ENCODE assay signal across 12 mouse cellular contexts in genomic region chr11:107190376-107190775, GRCm38 (mm10). TPM values are rescaled to one million over a fixed set of nuclear protein-coding genes. Genes with fewer than 3 reads are reported as not detected.
DNase-seq lines count a peak whose midpoint lies in the region; ATAC-seq lines count a peak whose summit lies in the region.
"Had no signal": no experiment of that assay in that cellular context is flagged by ENCODE, and none has a peak within 500 bp of the region (broad histone marks: within the 10 kb centered on the region; RNA-seq: fewer than 3 reads in every experiment).

No protein-coding gene starts in this region.

- peaks cover 6% of the 10 kb centered on the region; the same call in 1 of the 2 replicates for H3K4me1 ChIP-seq in heart, embryonic 11.5 days (ENCODE audit: control insufficient read depth, insufficient read depth, low read length)
- peaks cover 11% of the 10 kb centered on the region for H3K4me1 ChIP-seq in hindbrain, embryonic 13.5 days (replicated peaks)

- no peak overlapping the region for H3K9ac ChIP-seq in heart, embryonic 11.5 days (ENCODE audit: low read depth, low read length)
- no peak overlapping the region for H3K9ac ChIP-seq in hindbrain, embryonic 13.5 days
- H3K9ac ChIP-seq: embryonic facial prominence, embryonic 12.5 days; heart, embryonic 13.5 days; liver, embryonic 15.5 days had no signal

- no peak for ATAC-seq in heart, embryonic 11.5 days (replicated peaks; ENCODE audit: insufficient number of reproducible peaks, low FRiP score, low TSS enrichment)
- no peak for ATAC-seq in hindbrain, embryonic 13.5 days (ENCODE audit: low FRiP score)
- ATAC-seq in frontal cortex, adult (ENCODE audit: low TSS enrichment) = no peak

- H3K27ac ChIP-seq in heart, embryonic 11.5 days (ENCODE audit: low read depth, low read length) = no peak overlapping the region
- no peak overlapping the region for H3K27ac ChIP-seq in hindbrain, embryonic 13.5 days
- H3K27ac ChIP-seq: embryonic facial prominence, embryonic 12.5 days; heart, embryonic 13.5 days; liver, embryonic 15.5 days had no signal

- peaks cover 5% of the 10 kb centered on the region for H3K36me3 ChIP-seq in heart, embryonic 11.5 days (ENCODE audit: control insufficient read depth, insufficient read depth, low read length)
- H3K36me3 ChIP-seq in hindbrain, embryonic 13.5 days = peaks cover 8% of the 10 kb centered on the region

- 71% methylated on average over 2 of the region's 2 CpGs for WGBS in heart, embryonic 11.5 days (ENCODE audit: insufficient replicate concordance)
- WGBS in hindbrain, embryonic 13.5 days = 69% methylated on average over 2 of the region's 2 CpGs

- peak; percentile 45 to 53 for DNase-seq in heart, adult 18-20 months
- DNase-seq in ovary, adult 18-20 months (ENCODE audit: low spot score) = peak; percentile 5
- no peak for DNase-seq in ovary, postnatal 10 days (ENCODE audit: low spot score)
- peak; percentile 6 for DNase-seq in adrenal gland, adult 8-10 months
- peak; percentile 10 for DNase-seq in fibroblast of lung, adult 2 months (ENCODE audit: low read depth)
- DNase-seq: thymus, adult 18-20 months had no signal

- H3K9me3 ChIP-seq in heart, embryonic 11.5 days (replicated peaks; ENCODE audit: control insufficient read depth, low read length) = no peaks in the 10 kb centered on the region
- H3K9me3 ChIP-seq in hindbrain, embryonic 13.5 days = no peaks in the 10 kb centered on the region
- H3K9me3 ChIP-seq: embryonic facial prominence, embryonic 12.5 days; heart, embryonic 13.5 days; liver, embryonic 15.5 days had no signal

- H3K27me3 ChIP-seq in heart, embryonic 11.5 days (ENCODE audit: control insufficient read depth, insufficient read depth, low read length) = no peaks in the 10 kb centered on the region
- no peaks in the 10 kb centered on the region for H3K27me3 ChIP-seq in hindbrain, embryonic 13.5 days
- H3K27me3 ChIP-seq: embryonic facial prominence, embryonic 12.5 days; heart, embryonic 13.5 days; liver, embryonic 15.5 days had no signal

- H3K4me3 ChIP-seq in heart, embryonic 11.5 days (ENCODE audit: low read depth, low read length) = no peak overlapping the region
- no peak overlapping the region for H3K4me3 ChIP-seq in hindbrain, embryonic 13.5 days
- H3K4me3 ChIP-seq: embryonic facial prominence, embryonic 12.5 days; heart, embryonic 13.5 days; liver, embryonic 15.5 days had no signal

- no peak overlapping the region for H3K4me2 ChIP-seq in heart, embryonic 11.5 days
- H3K4me2 ChIP-seq in hindbrain, embryonic 13.5 days = no peak overlapping the region
- H3K4me2 ChIP-seq: embryonic facial prominence, embryonic 12.5 days had no signal

RNA-seq across cellular contexts. Expression of gene Nol11, which starts 1.2 kb away (rescaled TPM):
- total RNA-seq in heart, adult 18-20 months (2021) = 10 to 100 TPM; 17.8 to 18.5 TPM
- polyA plus RNA-seq in heart, embryonic 11.5 days (2014; fragmentation: Nextera tagmentation; extraction: Ambion mirVana) = 48.8 and 50.0 TPM in 2 replicates
- 10 to 100 TPM; 24.8 to 31.0 (median 28.6) TPM for total RNA-seq in adrenal gland, adult 8-10 months (2022)
- 55.8 and 56.1 TPM in 2 replicates for polyA plus RNA-seq in hindbrain, embryonic 13.5 days (2015; fragmentation: Nextera tagmentation; extraction: Ambion mirVana)

RNA-seq across cellular contexts. Expression of gene Bptf, which starts 58.4 kb away (rescaled TPM):
- total RNA-seq in heart, adult 18-20 months (2021) = 10 to 100 TPM; 27.9 to 31.3 TPM
- 21.2 and 26.5 TPM in 2 replicates for polyA plus RNA-seq in heart, embryonic 11.5 days (2014; fragmentation: Nextera tagmentation; extraction: Ambion mirVana)
- total RNA-seq in adrenal gland, adult 8-10 months (2022) = 10 to 100 TPM; 40.0 to 68.4 (median 51.1) TPM
- 34.0 and 38.0 TPM in 2 replicates for polyA plus RNA-seq in hindbrain, embryonic 13.5 days (2015; fragmentation: Nextera tagmentation; extraction: Ambion mirVana)
